Mouse (Mus musculus) testis, postnatal 14 days (tissue): ENCODE measurements around the gene Etfb.
"Not testable (repeated sequence)": the region's sequence is repeated elsewhere in the genome, so short reads cannot be mapped to it uniquely, and the experiment has no call there.

Experiments
- DNase-seq: peaks from one replicate; pipeline ENCODE4 v3.0.0; 2021; ENCODE audit warnings: low spot score

Etfb gene

GRCm38 (mm10) chr7:43443917-43444293 is at the start of gene Etfb, which contains the start of gene Gm45233:
Gene Etfb (plus strand): TSS chr7:43444083.
Gene Gm45233 (plus strand): TSS chr7:43444128.
- DNase-seq, result peak; percentile 94

GRCm38 (mm10) chr7:43399501-43399900 is 44.4 kb upstream of the Etfb start:
- no peak for DNase-seq

- DNase-seq, result no peak
Observed at GRCm38 (mm10) chr7:43402718-43403117, 41.2 kb upstream of the Etfb start.

- DNase-seq, result no peak
Observed at GRCm38 (mm10) chr7:43407573-43407972, 36.3 kb upstream of the Etfb start.

- no peak for DNase-seq
Observed at GRCm38 (mm10) chr7:43408131-43408553, 35.7 kb upstream of the Etfb start, which contains the start of gene Siglecg. Gene Siglecg (plus strand): TSS chr7:43408204.

GRCm38 (mm10) chr7:43409084-43409483 is 34.8 kb upstream of the Etfb start:
- no peak for DNase-seq

GRCm38 (mm10) chr7:43411724-43412123 is 32.2 kb upstream of the Etfb start:
- DNase-seq, result not testable (repeated sequence)

GRCm38 (mm10) chr7:43417298-43417697 is 26.6 kb upstream of the Etfb start:
- DNase-seq, result no peak

GRCm38 (mm10) chr7:43422995-43423617 is 20.8 kb upstream of the Etfb start:
- peak; percentile 41 for DNase-seq

- DNase-seq, result no peak
Observed at GRCm38 (mm10) chr7:43423991-43424625, 19.8 kb upstream of the Etfb start.

- DNase-seq, result no peak
Observed at GRCm38 (mm10) chr7:43427406-43427805, 16.5 kb upstream of the Etfb start, which contains the start of gene Lim2. Gene Lim2 (plus strand): TSS chr7:43427670.

- DNase-seq, result no peak
Observed at GRCm38 (mm10) chr7:43429500-43429899, 14.4 kb upstream of the Etfb start.

GRCm38 (mm10) chr7:43432891-43433290 is 11.0 kb upstream of the Etfb start:
- no peak for DNase-seq

- DNase-seq, result no peak
Observed at GRCm38 (mm10) chr7:43434676-43435075, 9.2 kb upstream of the Etfb start.

GRCm38 (mm10) chr7:43436341-43437255 is 7.3 kb upstream of the Etfb start, which contains the start of gene Nkg7:
Gene Nkg7 (plus strand): TSS chr7:43437073.
- DNase-seq, result no peak

GRCm38 (mm10) chr7:43438611-43439010 is 5.3 kb upstream of the Etfb start:
- DNase-seq, result no peak

GRCm38 (mm10) chr7:43440482-43440881 is 3.4 kb upstream of the Etfb start, which contains the start of gene Cldnd2:
Gene Cldnd2 (plus strand): TSS chr7:43440782.
- no peak for DNase-seq

- no peak for DNase-seq
Observed at GRCm38 (mm10) chr7:43441071-43441470, 2.8 kb upstream of the Etfb start.

GRCm38 (mm10) chr7:43442684-43443083 is 1.2 kb upstream of the Etfb start:
- DNase-seq, result no peak

- DNase-seq, result peak; percentile 77
Observed at GRCm38 (mm10) chr7:43443126-43443916, 562 bp upstream of the Etfb start.

- no peak for DNase-seq
Observed at GRCm38 (mm10) chr7:43447801-43448200, 3.9 kb downstream of the Etfb start.

GRCm38 (mm10) chr7:43448246-43448645 is 4.4 kb downstream of the Etfb start:
- no peak for DNase-seq
